Mouse (Mus musculus) MEL (cell line): ENCODE measurements around the gene Ncapd2. TPM values are rescaled to one million over a fixed set of nuclear protein-coding genes. Genes with fewer than 3 reads are reported as not detected.

ENCODE experiments used
- DNase-seq: peaks from one replicate; pipeline ENCODE4 v3.0.0; 2011; ENCODE audit warnings: low read depth, low spot score
- H3K27ac ChIP-seq: 2 replicates; pipeline ENCODE4 v1.5.1; 2012; ENCODE audit warnings: low read depth, mild to moderate bottlenecking, control low read depth, low read length, moderate library complexity; ENCODE audit not compliant: control insufficient read depth
- H3K27me3 ChIP-seq, 2 experiments: fragments of 150-350 bp in 1 of 2; sonication (generic) in 1 of 2; 2 replicates each; pipeline ENCODE4 v1.6.1; 2012; ENCODE audit warnings: low read length in 2 of 2, mild to moderate bottlenecking in 2 of 2, improper control_type of control experiment in 1 of 2, moderate library complexity in 1 of 2; ENCODE audit not compliant: insufficient read depth in 2 of 2, control insufficient read depth in 1 of 2
- H3K36me3 ChIP-seq, 2 experiments: 2 replicates each; pipeline ENCODE4 v1.6.1; 2012 to 2014; ENCODE audit warnings: low read length in 2 of 2, improper control_type of control experiment in 1 of 2, inconsistent platforms in 1 of 2, mild to moderate bottlenecking in 1 of 2; ENCODE audit not compliant: insufficient read depth in 2 of 2, control insufficient read depth in 1 of 2
- H3K4me1 ChIP-seq, 2 experiments: fragments of 150-350 bp in 1 of 2; sonication (generic) in 1 of 2; 2 replicates each; pipeline ENCODE4 v1.6.1; 2012; ENCODE audit warnings: low read length in 2 of 2, improper control_type of control experiment in 1 of 2, mild to moderate bottlenecking in 1 of 2; ENCODE audit not compliant: insufficient read depth in 2 of 2, control insufficient read depth in 1 of 2
- H3K4me3 ChIP-seq, 2 experiments: fragments of 150-350 bp in 1 of 2; sonication (generic) in 1 of 2; 2 replicates each; pipeline ENCODE4 v1.5.1; 2012; ENCODE audit warnings: low read depth in 2 of 2, low read length in 2 of 2, mild to moderate bottlenecking in 2 of 2, moderate library complexity in 2 of 2, control low read depth in 1 of 2, improper control_type of control experiment in 1 of 2; ENCODE audit not compliant: control insufficient read depth in 1 of 2, insufficient read depth in 1 of 2
- H3K79me2 ChIP-seq: 2 replicates; pipeline ENCODE4 v1.6.1; 2012; ENCODE audit warnings: mild to moderate bottlenecking, low read length, moderate library complexity; ENCODE audit not compliant: control insufficient read depth, poor library complexity, insufficient read depth
- H3K9ac ChIP-seq: 2 replicates; pipeline ENCODE4 v1.6.1; 2012; ENCODE audit warnings: low read depth, mild to moderate bottlenecking, control low read depth, low read length, moderate library complexity; ENCODE audit not compliant: control insufficient read depth, poor library complexity, severe bottlenecking
- H3K9me3 ChIP-seq: fragments of 150-350 bp; sonication (generic); replicated peaks from 2 replicates; pipeline ENCODE4 v1.6.1; 2012; ENCODE audit warnings: mild to moderate bottlenecking, low read length, improper control_type of control experiment, moderate library complexity; ENCODE audit not compliant: insufficient read depth
- CHD2 ChIP-seq: IDR thresholded peaks from 2 replicates; pipeline ENCODE4 v1.6.1; 2011; ENCODE audit warnings: low read length, improper control_type of control experiment
- CTCF ChIP-seq, 3 experiments: IDR thresholded peaks in 2 of 3; conservative IDR thresholded peaks in 1 of 3; 2 replicates each; pipeline ENCODE4 v1.5.1; 2011 to 2012; ENCODE audit warnings: low read length in 3 of 3, low read depth in 2 of 3, mild to moderate bottlenecking in 2 of 3, improper control_type of control experiment in 1 of 3, inconsistent platforms in 1 of 3, mixed read lengths in 1 of 3, moderate library complexity in 1 of 3; ENCODE audit not compliant: control insufficient read depth in 1 of 3, insufficient read depth in 1 of 3, poor library complexity in 1 of 3, severe bottlenecking in 1 of 3
- E2F4 ChIP-seq: IDR thresholded peaks from 2 replicates; pipeline ENCODE4 v1.6.1; 2011; ENCODE audit warnings: low read depth, low read length, improper control_type of control experiment, borderline replicate concordance
- ELF1 ChIP-seq: IDR thresholded peaks from 2 replicates; pipeline ENCODE4 v1.6.1; 2014; ENCODE audit warnings: low read depth, mild to moderate bottlenecking, inconsistent platforms, low read length, improper control_type of control experiment, moderate library complexity
- EP300 ChIP-seq, 2 experiments: IDR thresholded peaks; 2 replicates each; pipeline ENCODE4 v1.6.1; 2011; ENCODE audit warnings: improper control_type of control experiment in 2 of 2, low read length in 2 of 2, low read depth in 1 of 2, mild to moderate bottlenecking in 1 of 2
- ETS1 ChIP-seq: IDR thresholded peaks from 2 replicates; pipeline ENCODE4 v1.6.1; 2012; ENCODE audit warnings: low read depth, mild to moderate bottlenecking, inconsistent platforms, low read length, improper control_type of control experiment, moderate library complexity
- GATA1 ChIP-seq: IDR thresholded peaks from 2 replicates; pipeline ENCODE4 v1.6.1; 2011; ENCODE audit warnings: low read depth, low read length, improper control_type of control experiment
- MAFK ChIP-seq: IDR thresholded peaks from 2 replicates; pipeline ENCODE4 v1.6.1; 2011; ENCODE audit warnings: low read depth, mild to moderate bottlenecking, low read length, improper control_type of control experiment, borderline replicate concordance
- MAX ChIP-seq: IDR thresholded peaks from 2 replicates; pipeline ENCODE4 v1.6.1; 2011; ENCODE audit warnings: low read length, improper control_type of control experiment
- MAZ ChIP-seq: IDR thresholded peaks from 2 replicates; pipeline ENCODE4 v1.6.1; 2012; ENCODE audit warnings: low read depth, mild to moderate bottlenecking, inconsistent platforms, low read length, improper control_type of control experiment
- MXI1 ChIP-seq: IDR thresholded peaks from 2 replicates; pipeline ENCODE4 v1.6.1; 2011; ENCODE audit warnings: mild to moderate bottlenecking, low read depth, low read length, improper control_type of control experiment
- MYC ChIP-seq: IDR thresholded peaks from 2 replicates; pipeline ENCODE4 v1.6.1; 2011; ENCODE audit warnings: low read depth, mild to moderate bottlenecking, low read length, improper control_type of control experiment, moderate library complexity
- POLR2A ChIP-seq, 2 experiments: IDR thresholded peaks; 2 replicates each; pipeline ENCODE4 v1.6.1; 2011 to 2012; ENCODE audit warnings: low read length in 2 of 2, mild to moderate bottlenecking in 2 of 2, control low read depth in 1 of 2, improper control_type of control experiment in 1 of 2, low read depth in 1 of 2, moderate library complexity in 1 of 2; ENCODE audit not compliant: control insufficient read depth in 1 of 2, insufficient read depth in 1 of 2, poor library complexity in 1 of 2
- POLR2AphosphoS5 ChIP-seq: IDR thresholded peaks from 2 replicates; pipeline ENCODE4 v1.6.1; 2012; ENCODE audit warnings: low read depth, borderline replicate concordance, mild to moderate bottlenecking, inconsistent platforms, low read length, moderate library complexity, mixed read lengths
- RAD21 ChIP-seq: IDR thresholded peaks from 2 replicates; pipeline ENCODE4 v1.6.1; 2011; ENCODE audit warnings: mild to moderate bottlenecking, low read depth, low read length, improper control_type of control experiment
- SIN3A ChIP-seq: IDR thresholded peaks from 2 replicates; pipeline ENCODE4 v1.6.1; 2012; ENCODE audit warnings: low read length, improper control_type of control experiment, inconsistent platforms
- SMC3 ChIP-seq: IDR thresholded peaks from 2 replicates; pipeline ENCODE4 v1.6.1; 2011; ENCODE audit warnings: low read depth, low read length, improper control_type of control experiment
- TAL1 ChIP-seq: IDR thresholded peaks from 2 replicates; pipeline ENCODE4 v1.6.1; 2012; ENCODE audit warnings: mild to moderate bottlenecking, inconsistent platforms, low read length, moderate library complexity, mixed read lengths
- TBP ChIP-seq: IDR thresholded peaks from 2 replicates; pipeline ENCODE4 v1.8.0; 2011; ENCODE audit warnings: low read depth, low read length, improper control_type of control experiment
- TCF12 ChIP-seq: IDR thresholded peaks from 2 replicates; pipeline ENCODE4 v1.6.1; 2014; ENCODE audit warnings: low read depth, mild to moderate bottlenecking, inconsistent platforms, low read length, improper control_type of control experiment, moderate library complexity
- UBTF ChIP-seq: IDR thresholded peaks from 2 replicates; pipeline ENCODE4 v1.6.1; 2012; ENCODE audit warnings: low read depth, mild to moderate bottlenecking, inconsistent platforms, low read length, improper control_type of control experiment, moderate library complexity, borderline replicate concordance; ENCODE audit not compliant: insufficient read depth
- USF1 ChIP-seq: IDR thresholded peaks from 2 replicates; pipeline ENCODE4 v1.6.1; 2014; ENCODE audit warnings: low read depth, mild to moderate bottlenecking, inconsistent platforms, low read length, improper control_type of control experiment, moderate library complexity
- ZC3H11A ChIP-seq: IDR thresholded peaks from 2 replicates; pipeline ENCODE4 v1.6.1; 2012; ENCODE audit warnings: low read depth, mild to moderate bottlenecking, inconsistent platforms, low read length, improper control_type of control experiment
- ZMIZ1 ChIP-seq: IDR thresholded peaks from 2 replicates; pipeline ENCODE4 v1.6.1; 2012; ENCODE audit warnings: low read depth, mild to moderate bottlenecking, inconsistent platforms, low read length, improper control_type of control experiment, moderate library complexity
- ZNF384 ChIP-seq: IDR thresholded peaks from 2 replicates; pipeline ENCODE4 v1.6.1; 2012; ENCODE audit warnings: low read depth, mild to moderate bottlenecking, inconsistent platforms, low read length, improper control_type of control experiment
- polyA plus RNA-seq, 2 experiments: library from polyadenylated mRNA; stranded (reverse) in 1 of 2; unstranded in 1 of 2; fragments of >175 nt in 1 of 2; fragments of >200 nt in 1 of 2; gene quantifications; 2 replicates each; pipeline versions ENCODE4 v1.2.1 to v1.2.4; 2012; ENCODE audit warnings: low replicate concordance in 2 of 2, low read depth in 1 of 2; ENCODE audit not compliant: insufficient read length in 2 of 2, insufficient read depth in 1 of 2, missing spikeins in 1 of 2
- total RNA-seq: library from RNA; depleted of rRNA; stranded (reverse); fragments of 300-350 nt; gene quantifications from 2 replicates; pipeline ENCODE4 v1.2.3, GENCODE M21; 2012

Gene Ncapd2
- total and polyA plus RNA-seq, 3 experiments, result 86.6 to 394 TPM; not detected in 1

DNA sequence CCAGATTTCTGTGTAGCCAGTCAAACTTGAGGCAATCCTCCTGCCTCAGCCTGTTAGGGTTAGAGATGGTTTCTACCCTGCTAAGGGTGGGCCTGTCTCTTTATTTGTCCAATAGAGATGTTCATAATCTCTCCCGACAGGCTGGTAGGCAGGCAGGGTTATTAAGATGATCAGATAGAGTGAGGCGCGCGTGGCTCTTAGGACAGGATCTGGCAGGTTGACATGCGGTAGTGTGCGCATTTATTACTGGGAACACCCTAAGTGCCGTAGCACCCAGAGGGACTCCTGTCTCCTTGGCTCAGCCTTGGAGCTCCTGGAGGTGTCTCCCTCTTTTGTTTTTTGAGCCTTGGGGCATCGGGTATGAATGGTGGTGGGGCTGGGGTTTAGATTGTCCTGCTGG lies 36.2 kb downstream of the Ncapd2 start:
- peak overlapping the region; percentile 52 to 59 for H3K4me3 ChIP-seq
- peak overlapping the region; percentile 49 for H3K27ac ChIP-seq

DNA sequence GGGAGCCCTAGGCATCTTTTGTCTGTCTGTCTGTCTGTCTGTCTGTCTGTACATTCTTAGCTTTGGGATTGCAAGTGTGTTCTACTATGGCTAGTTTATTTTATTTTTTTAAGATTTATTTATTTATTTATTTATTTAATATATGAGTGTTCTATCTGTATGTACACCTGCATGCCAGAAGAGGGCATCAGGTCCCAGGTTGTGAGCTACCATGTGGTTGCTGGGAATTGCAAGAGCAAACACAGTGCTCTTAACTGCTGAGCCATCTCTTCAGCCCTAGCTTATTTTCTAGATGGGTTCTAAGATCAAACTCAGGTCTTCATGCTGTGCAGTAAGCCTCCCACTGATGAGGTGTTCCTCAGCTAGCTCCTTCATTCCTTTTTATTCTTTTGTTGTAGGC lies 37.0 kb downstream of the Ncapd2 start:
- no peaks in the 10 kb centered on the region for H3K27me3 ChIP-seq
- H3K36me3 ChIP-seq, result peaks cover 0 to 26% of the 10 kb centered on the region in 2 experiments; a peak in 2 of 4 replicates
- peak overlapping the region; percentile 81 to 87 for H3K4me3 ChIP-seq
- peak; percentile 80 for DNase-seq
- H3K4me1 ChIP-seq, result peaks cover 0 to 44% of the 10 kb centered on the region in 2 experiments
- peak overlapping the region; percentile 93 for H3K9ac ChIP-seq
- peak; percentile 92 for TF ChIP-seq MYC
- TF ChIP-seq CHD2, result no peak
- TF ChIP-seq TCF12, result no peak
- TF ChIP-seq POLR2AphosphoS5, result no peak
- TF ChIP-seq ELF1, result no peak
- peak; percentile 37; the same call in 1 of the 2 replicates for TF ChIP-seq SMC3
- TF ChIP-seq MAZ, result no peak
- no peak for TF ChIP-seq USF1
- peak; percentile 44; the same call in 1 of the 2 replicates for TF ChIP-seq ZC3H11A
- peak; percentile 60 for TF ChIP-seq MAX
- TF ChIP-seq MAFK, result peak; percentile 71; the same call in 1 of the 2 replicates
- peak; percentile 85 for TF ChIP-seq MXI1
- peak; percentile 26 to 48 (median 44) for TF ChIP-seq CTCF (IDR thresholded peaks at IDR 0.05 in 2 of 3, conservative IDR thresholded peaks at IDR 0.05 in 1 of 3; ENCODE audit: control insufficient read depth in 1 of 3, insufficient read depth in 1 of 3, low read depth in 2 of 3, low read length in 3 of 3, poor library complexity in 1 of 3, severe bottlenecking in 1 of 3)
- TF ChIP-seq SIN3A, result peak; percentile 79; the same call in 1 of the 2 replicates
- TF ChIP-seq E2F4, result no peak
- peak; percentile 38; the same call in 1 of the 2 replicates for TF ChIP-seq ETS1
- peak; percentile 54 for TF ChIP-seq RAD21
- no peaks in the 10 kb centered on the region for H3K9me3 ChIP-seq
- H3K27ac ChIP-seq, result peak overlapping the region; percentile 96
- peaks cover 52% of the 10 kb centered on the region for H3K79me2 ChIP-seq

More for the DNA sequence above, 36.2 kb downstream of the Ncapd2 start:
- peaks cover 0 to 51% of the 10 kb centered on the region in 2 experiments for H3K4me1 ChIP-seq
- TF ChIP-seq ETS1 (peak; percentile 42; the same call in 1 of the 2 replicates), USF1 (no peak), E2F4 (no peak), CHD2 (no peak), GATA1 (peak; percentile 46; the same call in 1 of the 2 replicates), MYC (peak; percentile 72; the same call in 1 of the 2 replicates), SMC3 (no peak), MAX (peak; percentile 84), MAFK (no peak), MXI1 (peak; percentile 97), TBP (0 out of 2 replicates have a peak, but pooled peaks have one; percentile 16), POLR2A (IDR thresholded peaks at IDR 0.05; ENCODE audit: control insufficient read depth in 1 of 2, insufficient read depth in 1 of 2, low read depth in 1 of 2, low read length in 2 of 2, poor library complexity in 1 of 2) (peak in 1 of 2 experiments; percentile 35; a peak in 1 of 4 replicates), POLR2AphosphoS5 (no peak), ZC3H11A (no peak), TCF12 (peak; percentile 44; the same call in 1 of the 2 replicates), ZNF384 (no peak), EP300 (IDR thresholded peaks at IDR 0.05; ENCODE audit: low read depth in 1 of 2, low read length in 2 of 2) (peak in 1 of 2 experiments; percentile 41; a peak in 2 of 4 replicates), ELF1 (no peak), TAL1 (peak; percentile 40; the same call in 1 of the 2 replicates), SIN3A (peak; percentile 71; the same call in 1 of the 2 replicates), ZMIZ1 (no peak), UBTF (no peak)
- H3K9me3 ChIP-seq, result no peaks in the 10 kb centered on the region
- H3K79me2 ChIP-seq, result peaks cover 52% of the 10 kb centered on the region
- peak overlapping the region; percentile 68 for H3K9ac ChIP-seq
- H3K36me3 ChIP-seq, result peaks cover 0 to 32% of the 10 kb centered on the region in 2 experiments; a peak in 2 of 4 replicates
- no peaks in the 10 kb centered on the region for H3K27me3 ChIP-seq
- DNase-seq, result peak; percentile 82
